Mouse (Mus musculus) heart, embryonic 15.5 days (tissue): ENCODE measurements at regions not wholly inside any gene's neighbourhood (a gene's known extent, or its start where the extent isn't known, plus 50 kb on each side); places are given as distances from the start of the nearest gene placed in this dataset.

Source experiments
- ATAC-seq: fragments of 200-750 bp; cut with Nextera tagmentation; replicated peaks from 2 replicates; pipeline ENCODE4 v1.8.0; 2017; ENCODE audit warnings: low read depth, moderate TSS enrichment; ENCODE audit not compliant: insufficient number of reproducible peaks, insufficient read depth, low FRiP score
- H3K27ac ChIP-seq: fragments of 300-500 bp; sonication (generic); 2 replicates; pipeline ENCODE4 v1.5.1; 2015; ENCODE audit warnings: mild to moderate bottlenecking, inconsistent platforms
- H3K27me3 ChIP-seq: fragments of 300-500 bp; sonication (generic); 2 replicates; pipeline ENCODE4 v1.6.1; 2015; ENCODE audit warnings: inconsistent platforms
- H3K36me3 ChIP-seq: fragments of 300-500 bp; sonication (generic); 2 replicates; pipeline ENCODE4 v1.6.1; 2015; ENCODE audit warnings: mild to moderate bottlenecking, inconsistent platforms
- H3K4me1 ChIP-seq: fragments of 300-500 bp; sonication (generic); replicated peaks from 2 replicates; pipeline ENCODE4 v1.6.1; 2015; ENCODE audit warnings: inconsistent platforms
- H3K4me2 ChIP-seq: fragments of 300-500 bp; sonication (generic); 2 replicates; pipeline ENCODE4 v1.6.1; 2015; ENCODE audit warnings: inconsistent platforms, mild to moderate bottlenecking, moderate library complexity
- H3K4me3 ChIP-seq: fragments of 300-500 bp; sonication (generic); 2 replicates; pipeline ENCODE4 v1.5.1; 2015; ENCODE audit warnings: mild to moderate bottlenecking, inconsistent platforms
- H3K9ac ChIP-seq: fragments of 300-500 bp; sonication (generic); 2 replicates; pipeline ENCODE4 v1.6.1; 2015; ENCODE audit warnings: mild to moderate bottlenecking, inconsistent platforms
- H3K9me3 ChIP-seq: fragments of 300-500 bp; sonication (generic); replicated peaks from 2 replicates; pipeline ENCODE4 v1.6.1; 2016; ENCODE audit warnings: inconsistent platforms
- WGBS: fragments of 180-500 bp; shearing (Covaris S2); methylation state at CpG from one replicate; pipeline ENCODE4 v1.1.7; 2015; ENCODE audit warnings: mixed read lengths; 5-methylcytosine and 5-hydroxymethylcytosine counted together

DNA sequence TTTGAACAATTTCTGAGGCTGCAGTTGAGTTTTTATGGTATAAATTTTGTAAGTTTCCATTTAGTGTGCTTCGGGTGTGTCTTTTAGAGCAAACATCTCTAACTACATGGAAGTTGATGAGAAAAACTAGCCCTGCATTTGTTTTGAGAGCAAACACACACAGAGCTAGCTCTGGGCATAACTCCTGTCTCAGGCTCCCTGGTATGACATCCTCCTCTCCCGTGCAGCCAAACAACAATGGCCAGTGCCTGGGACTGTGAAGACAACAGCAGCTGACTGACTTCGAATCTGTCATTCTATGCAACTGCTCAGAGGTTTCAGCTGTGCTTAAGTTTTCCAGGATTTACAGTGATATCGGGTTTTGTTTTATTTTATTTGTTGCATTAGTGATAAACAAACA, 105.3 kb upstream of the Peli1 start:
- H3K36me3 ChIP-seq, result no peaks in the 10 kb centered on the region
- H3K9me3 ChIP-seq, result no peaks in the 10 kb centered on the region

DNA sequence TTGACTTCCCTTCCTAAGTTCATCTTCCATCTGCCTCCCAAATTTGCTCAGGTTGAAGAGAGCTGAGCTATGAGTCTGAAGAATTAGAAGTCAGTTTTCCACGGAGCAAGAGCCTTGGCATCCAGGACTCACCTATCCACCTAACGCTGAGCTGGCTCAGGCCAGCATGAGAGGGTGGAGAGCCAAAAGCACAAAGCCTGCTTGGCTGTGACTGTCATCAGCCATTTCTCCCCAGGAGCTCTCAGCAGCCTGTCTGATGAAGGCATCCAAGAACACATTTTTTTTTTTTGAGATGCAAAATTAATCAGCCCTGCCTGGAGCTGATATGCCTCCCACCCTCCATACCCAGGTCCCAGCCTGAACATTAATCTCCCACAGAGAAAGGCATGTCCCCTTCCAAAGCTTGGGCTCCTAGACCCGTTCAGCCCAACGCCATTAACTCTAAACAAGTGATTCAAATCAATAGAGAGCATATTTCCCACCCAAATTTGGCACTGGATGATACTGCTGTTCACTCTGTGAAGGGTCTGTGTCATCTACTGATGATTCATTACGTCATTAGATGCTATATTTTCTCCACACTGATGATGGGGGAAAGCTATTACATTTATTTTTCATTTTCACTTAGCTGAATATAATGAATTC, 103.8 kb upstream of the Peli1 start:
- 64% methylated on average over 5 of the region's 5 CpGs for WGBS
- ATAC-seq, result no peak
- no peak overlapping the region for H3K9ac ChIP-seq

More for the DNA sequence above, 105.3 kb upstream of the Peli1 start:
- H3K27me3 ChIP-seq, result no peaks in the 10 kb centered on the region
- no peak for ATAC-seq
- H3K4me3 ChIP-seq, result no peak overlapping the region
- no peak overlapping the region for H3K4me2 ChIP-seq
- peaks cover 12% of the 10 kb centered on the region; the same call in 1 of the 2 replicates for H3K4me1 ChIP-seq
- 52% methylated on average over 4 of the region's 4 CpGs for WGBS
- H3K27ac ChIP-seq, result no peak overlapping the region
- no peak overlapping the region for H3K9ac ChIP-seq

DNA sequence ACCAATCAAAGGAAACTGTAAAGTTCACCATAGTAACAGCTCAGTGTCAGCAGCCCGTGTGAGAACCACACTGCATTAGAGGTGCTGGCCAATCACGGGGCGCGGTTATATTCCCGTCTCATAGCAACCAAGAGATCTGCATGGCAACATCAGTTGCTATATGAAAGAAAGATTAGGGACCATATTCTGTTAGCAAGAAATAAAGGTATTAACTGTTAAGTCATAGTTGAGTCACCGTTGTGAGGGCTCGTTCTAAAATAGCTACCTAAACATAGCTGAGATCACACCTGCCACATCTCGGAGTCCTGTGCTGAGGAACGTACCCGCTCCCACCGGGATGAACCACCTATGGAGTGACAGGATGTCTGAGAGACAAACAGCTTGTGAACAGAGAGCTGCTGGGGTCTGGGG, 103.2 kb upstream of the Peli1 start:
- 87% methylated on average over 11 of the region's 11 CpGs for WGBS
- ATAC-seq, result no peak
- Histone ChIP-seq H3K4me3 (no peak overlapping the region), H3K4me2 (no peak overlapping the region), H3K36me3 (no peaks in the 10 kb centered on the region), H3K9me3 (no peaks in the 10 kb centered on the region), H3K27me3 (no peaks in the 10 kb centered on the region), H3K27ac (no peak overlapping the region), H3K4me1 (peaks cover 8% of the 10 kb centered on the region; the same call in 1 of the 2 replicates), H3K9ac (no peak overlapping the region)

More for the DNA sequence above, 103.8 kb upstream of the Peli1 start:
- Histone ChIP-seq H3K27me3 (no peaks in the 10 kb centered on the region), H3K9me3 (no peaks in the 10 kb centered on the region), H3K4me1 (peaks cover 9% of the 10 kb centered on the region; the same call in 1 of the 2 replicates), H3K4me3 (no peak overlapping the region), H3K27ac (no peak overlapping the region), H3K4me2 (no peak overlapping the region), H3K36me3 (no peaks in the 10 kb centered on the region)

DNA sequence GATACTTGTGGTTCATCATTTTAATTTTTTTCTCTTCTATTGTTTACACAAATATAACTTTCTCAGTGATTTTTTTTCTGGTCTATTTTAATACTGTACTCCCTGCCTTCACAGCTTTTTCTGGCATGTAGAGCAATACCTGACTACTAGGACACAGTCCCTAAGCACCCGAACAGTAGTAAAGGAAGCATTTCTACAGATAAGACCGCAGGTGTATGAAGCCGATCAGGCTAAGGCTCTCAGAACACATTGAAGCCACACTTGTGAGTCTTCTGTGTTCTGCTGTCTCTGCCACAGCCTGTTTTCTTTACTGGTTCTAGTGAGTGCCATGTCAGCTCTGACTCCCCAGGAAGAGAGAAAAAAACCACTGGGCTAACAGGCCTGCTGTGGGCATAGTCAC, 102.2 kb upstream of the Peli1 start:
- H3K9me3 ChIP-seq, result no peaks in the 10 kb centered on the region
- H3K4me3 ChIP-seq, result no peak overlapping the region
- H3K27me3 ChIP-seq, result no peaks in the 10 kb centered on the region
- H3K27ac ChIP-seq, result no peak overlapping the region
- peaks cover 8% of the 10 kb centered on the region; the same call in 1 of the 2 replicates for H3K4me1 ChIP-seq
- H3K9ac ChIP-seq, result no peak overlapping the region
- no peaks in the 10 kb centered on the region for H3K36me3 ChIP-seq
- WGBS, result 58% methylated on average over 3 of the region's 3 CpGs
- ATAC-seq, result no peak
- H3K4me2 ChIP-seq, result no peak overlapping the region

- Histone ChIP-seq H3K36me3 (no peaks in the 10 kb centered on the region), H3K27me3 (no peaks in the 10 kb centered on the region), H3K27ac (no peak overlapping the region), H3K4me2 (no peak overlapping the region), H3K4me3 (no peak overlapping the region), H3K9me3 (no peaks in the 10 kb centered on the region), H3K4me1 (no peaks in the 10 kb centered on the region), H3K9ac (no peak overlapping the region)
- WGBS, result 94% methylated on average over 4 of the region's 4 CpGs
- no peak for ATAC-seq
These were observed 97.5 kb upstream of the Peli1 start for GRCm38 (mm10) chr11:20993580-20993979.

DNA sequence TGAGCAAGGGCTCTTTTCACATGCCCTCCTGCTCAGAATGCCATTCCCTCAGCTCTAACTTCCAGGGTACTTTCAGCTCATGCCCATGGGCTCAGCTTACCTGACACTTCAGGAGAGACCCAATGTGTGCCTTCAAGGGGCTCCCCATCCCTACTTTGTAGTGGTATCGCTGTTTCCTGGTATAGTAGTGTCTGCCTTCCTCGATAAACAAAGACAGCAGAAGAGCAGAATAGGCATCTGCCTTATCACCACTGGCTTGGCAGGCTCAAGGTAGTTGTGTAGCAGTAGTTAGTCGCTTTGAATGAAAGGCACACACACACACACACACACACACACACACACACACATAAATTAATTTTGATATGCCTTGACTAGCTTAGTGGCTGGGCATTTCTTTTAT, 89.7 kb upstream of the Peli1 start:
- no peaks in the 10 kb centered on the region for H3K36me3 ChIP-seq
- no peak overlapping the region for H3K27ac ChIP-seq
- no peak overlapping the region for H3K9ac ChIP-seq
- no peaks in the 10 kb centered on the region for H3K27me3 ChIP-seq
- no peak overlapping the region for H3K4me2 ChIP-seq
- H3K4me3 ChIP-seq, result no peak overlapping the region
- H3K9me3 ChIP-seq, result no peaks in the 10 kb centered on the region
- WGBS, result 70% methylated on average over 3 of the region's 3 CpGs
- ATAC-seq, result no peak
- no peaks in the 10 kb centered on the region for H3K4me1 ChIP-seq

DNA sequence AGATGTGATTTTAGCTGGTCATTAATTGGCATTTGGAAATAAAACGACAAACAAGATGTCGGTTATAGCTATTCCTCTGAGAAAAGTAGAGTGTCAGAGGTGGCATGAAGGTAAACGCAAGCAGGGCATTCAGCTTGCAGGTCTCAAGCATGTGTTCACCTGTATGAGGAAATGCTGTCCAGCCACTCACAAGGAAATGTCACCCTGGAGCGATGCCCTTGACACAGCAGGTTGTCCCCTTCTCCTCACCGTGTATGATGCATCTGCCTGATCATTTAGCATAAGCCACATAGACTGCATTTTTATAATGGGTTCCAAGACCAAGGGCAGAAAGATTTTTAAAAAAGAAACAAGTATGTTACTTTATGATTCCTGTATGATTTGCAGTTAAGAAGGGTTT, 83.9 kb upstream of the Peli1 start:
- H3K9me3 ChIP-seq, result no peaks in the 10 kb centered on the region
- no peak for ATAC-seq
- H3K27ac ChIP-seq, result no peak overlapping the region
- no peaks in the 10 kb centered on the region for H3K4me1 ChIP-seq
- no peaks in the 10 kb centered on the region for H3K27me3 ChIP-seq
- no peak overlapping the region for H3K4me2 ChIP-seq
- no peaks in the 10 kb centered on the region for H3K36me3 ChIP-seq
- 89% methylated on average over 5 of the region's 5 CpGs for WGBS
- H3K4me3 ChIP-seq, result no peak overlapping the region
- H3K9ac ChIP-seq, result no peak overlapping the region

DNA sequence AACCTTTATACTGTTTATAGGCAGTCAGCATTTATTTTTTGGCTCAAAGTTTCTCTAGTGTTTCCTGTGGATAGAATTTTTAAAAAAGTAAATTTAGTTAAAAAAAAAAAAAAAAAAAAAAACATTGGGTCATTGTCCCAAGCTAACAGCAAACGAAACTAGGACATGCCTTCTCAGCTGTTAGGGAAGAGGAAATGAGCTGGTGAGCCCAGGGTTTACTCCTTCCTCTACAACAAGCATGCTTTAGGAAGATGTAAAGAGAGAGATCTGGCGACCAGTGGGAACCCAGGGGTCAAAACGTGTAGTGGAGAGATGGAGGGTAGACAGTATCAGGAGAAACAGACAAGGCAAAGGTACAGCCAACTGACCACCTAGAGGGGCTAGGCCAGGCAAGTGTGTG, 81.6 kb upstream of the Peli1 start:
- Histone ChIP-seq H3K36me3 (no peaks in the 10 kb centered on the region), H3K27me3 (no peaks in the 10 kb centered on the region), H3K27ac (no peak overlapping the region), H3K4me2 (no peak overlapping the region), H3K9ac (no peak overlapping the region), H3K4me3 (no peak overlapping the region), H3K9me3 (no peaks in the 10 kb centered on the region), H3K4me1 (peaks cover 4% of the 10 kb centered on the region; the same call in 1 of the 2 replicates)
- WGBS, result 59% methylated on average over 3 of the region's 3 CpGs
- no peak for ATAC-seq

- no peaks in the 10 kb centered on the region for H3K27me3 ChIP-seq
- no peaks in the 10 kb centered on the region for H3K9me3 ChIP-seq
- peaks cover 16% of the 10 kb centered on the region for H3K4me1 ChIP-seq
- H3K36me3 ChIP-seq, result no peaks in the 10 kb centered on the region
- H3K9ac ChIP-seq, result no peak overlapping the region
- no peak for ATAC-seq
- 60% methylated on average over 7 of the region's 7 CpGs for WGBS
- H3K4me2 ChIP-seq, result no peak overlapping the region
- H3K4me3 ChIP-seq, result no peak overlapping the region
- H3K27ac ChIP-seq, result no peak overlapping the region
These were observed 80.2 kb upstream of the Peli1 start for GRCm38 (mm10) chr11:21010867-21011266.

GRCm38 (mm10) chr11:21014250-21014649, 76.8 kb upstream of the Peli1 start:
- ATAC-seq, result no peak
- peaks cover 23% of the 10 kb centered on the region for H3K4me1 ChIP-seq
- no peak overlapping the region for H3K4me2 ChIP-seq
- no peak overlapping the region for H3K4me3 ChIP-seq
- H3K9me3 ChIP-seq, result no peaks in the 10 kb centered on the region
- H3K9ac ChIP-seq, result no peak overlapping the region
- H3K27me3 ChIP-seq, result no peaks in the 10 kb centered on the region
- H3K36me3 ChIP-seq, result no peaks in the 10 kb centered on the region
- WGBS, result 34% methylated on average over 3 of the region's 3 CpGs
- peak overlapping the region; percentile 28; the same call in 1 of the 2 replicates for H3K27ac ChIP-seq

DNA sequence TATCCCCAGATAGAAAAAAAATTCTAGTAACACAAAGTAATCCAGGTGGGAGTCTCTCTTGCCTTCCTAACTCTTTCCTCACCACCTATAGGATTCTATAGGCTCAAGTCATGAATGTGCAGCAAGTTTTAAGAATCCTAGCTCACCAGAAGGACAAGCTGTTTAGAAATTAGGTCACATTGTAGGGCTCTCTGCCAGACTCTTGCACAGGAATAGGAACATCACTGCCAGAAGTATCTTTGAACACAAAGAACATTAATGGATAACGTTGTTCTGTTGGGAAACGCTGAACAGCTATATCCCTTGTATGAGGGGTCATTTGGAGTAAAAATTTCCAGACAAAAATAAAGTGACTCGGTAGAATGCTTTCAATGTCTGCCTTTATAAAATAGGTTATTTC, 75.6 kb upstream of the Peli1 start:
- WGBS, result 34% methylated on average over 3 of the region's 3 CpGs
- Histone ChIP-seq H3K4me2 (no peak overlapping the region), H3K9me3 (no peaks in the 10 kb centered on the region), H3K27me3 (no peaks in the 10 kb centered on the region), H3K9ac (no peak overlapping the region), H3K36me3 (no peaks in the 10 kb centered on the region), H3K27ac (no peak overlapping the region; the same call in 1 of the 2 replicates), H3K4me3 (no peak overlapping the region), H3K4me1 (peaks cover 23% of the 10 kb centered on the region)
- no peak for ATAC-seq

- Histone ChIP-seq H3K9ac (no peak overlapping the region), H3K9me3 (no peaks in the 10 kb centered on the region), H3K27me3 (no peaks in the 10 kb centered on the region), H3K36me3 (no peaks in the 10 kb centered on the region), H3K27ac (peak overlapping the region; percentile 7; the same call in 1 of the 2 replicates), H3K4me1 (peaks cover 23% of the 10 kb centered on the region), H3K4me3 (no peak overlapping the region), H3K4me2 (no peak overlapping the region)
- ATAC-seq, result 0 out of 2 replicates have a peak, but pooled peaks have one; percentile 31
- WGBS, result 15% methylated on average over 4 of the region's 4 CpGs
These were observed 74.9 kb upstream of the Peli1 start for GRCm38 (mm10) chr11:21016133-21016746.
